Mouse (Mus musculus): ENCODE results near the gene Psmb3. TPM values are rescaled to one million over a fixed set of nuclear protein-coding genes. Genes with fewer than 3 reads are reported as not detected.

The Psmb3 gene
- total RNA-seq, 2 experiments from 2014 or later, result 141 to 159 TPM

DNA sequence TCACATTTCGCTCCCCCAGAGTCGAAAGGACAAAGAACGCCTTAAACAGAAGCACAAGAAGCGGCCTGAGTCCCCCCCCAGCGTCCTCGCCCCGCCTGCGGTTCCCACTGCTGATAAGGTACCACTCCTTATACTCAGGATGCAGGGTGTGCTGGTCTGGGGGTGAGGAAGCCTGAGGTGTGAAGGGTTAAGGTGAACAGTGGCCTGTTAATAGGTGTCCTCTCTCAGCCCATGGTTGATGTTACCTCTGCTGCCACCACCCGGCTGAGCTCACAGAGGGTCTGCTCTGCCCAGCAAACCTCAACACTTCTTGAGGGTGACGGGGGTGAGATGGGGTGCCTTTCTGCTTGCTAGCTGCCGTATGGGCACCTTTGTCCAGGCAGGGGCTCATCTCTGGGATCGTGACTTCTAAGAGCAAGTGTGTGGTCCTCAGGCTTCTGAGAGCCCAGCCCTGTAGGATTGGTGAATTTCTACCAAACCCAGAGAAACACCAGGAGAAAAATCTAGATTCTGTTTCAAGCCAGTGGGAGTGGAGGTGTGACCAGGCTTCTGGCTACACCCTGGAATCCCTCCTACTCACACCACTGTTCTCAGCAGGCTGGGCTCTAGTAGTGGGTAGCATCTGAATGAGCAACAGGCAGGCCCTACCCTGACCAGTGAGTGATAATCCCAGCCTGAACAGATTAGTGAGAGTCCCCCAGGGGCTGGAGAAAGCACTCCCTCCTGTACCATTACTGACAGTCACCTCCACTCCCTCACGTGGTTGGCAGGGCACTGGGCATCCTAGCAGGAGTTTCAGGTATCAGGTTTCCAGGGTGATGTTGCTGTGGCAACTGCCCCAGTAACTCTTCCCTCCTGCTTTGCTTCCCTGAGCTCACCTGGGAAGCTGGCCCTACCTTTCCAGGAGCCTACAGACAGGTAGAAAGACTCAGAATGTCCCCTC, 32.7 kb upstream of the Psmb3 start:
- peak overlapping the region; percentile 84 for H3K27ac ChIP-seq
- DNase-seq, result peak; percentile 67
- intact Hi-C loops (cut with DNase I), result no loop called here
- TF ChIP-seq CTCF (IDR thresholded peaks at IDR 0.05), result peak; percentile 16
- H3K4me3 ChIP-seq, result peak overlapping the region; percentile 51

DNA sequence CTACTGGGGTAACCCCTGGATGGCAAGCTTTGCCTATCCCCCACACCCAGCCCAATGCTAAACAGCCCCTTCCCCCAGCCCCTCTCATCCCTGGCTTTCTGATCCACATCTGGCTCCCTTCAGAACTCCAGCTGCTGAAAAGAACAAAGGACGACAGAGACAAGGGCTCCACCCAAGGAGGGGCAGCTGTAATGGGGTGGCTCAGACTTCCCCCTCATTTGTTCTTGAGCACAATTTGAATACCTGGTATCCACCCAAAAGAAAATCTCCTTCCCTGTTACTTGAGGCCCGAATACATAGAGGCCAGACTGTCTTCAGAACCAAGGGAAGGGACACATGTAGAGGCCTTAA, 32.0 kb upstream of the Psmb3 start:
- Histone ChIP-seq H3K27ac (peak overlapping the region; percentile 84; the same call in 1 of the 2 replicates), H3K4me3 (no peak overlapping the region)
- no peak for TF ChIP-seq CTCF (IDR thresholded peaks at IDR 0.05)
- intact Hi-C loops (cut with DNase I), result no loop called here
- DNase-seq, result no peak

DNA sequence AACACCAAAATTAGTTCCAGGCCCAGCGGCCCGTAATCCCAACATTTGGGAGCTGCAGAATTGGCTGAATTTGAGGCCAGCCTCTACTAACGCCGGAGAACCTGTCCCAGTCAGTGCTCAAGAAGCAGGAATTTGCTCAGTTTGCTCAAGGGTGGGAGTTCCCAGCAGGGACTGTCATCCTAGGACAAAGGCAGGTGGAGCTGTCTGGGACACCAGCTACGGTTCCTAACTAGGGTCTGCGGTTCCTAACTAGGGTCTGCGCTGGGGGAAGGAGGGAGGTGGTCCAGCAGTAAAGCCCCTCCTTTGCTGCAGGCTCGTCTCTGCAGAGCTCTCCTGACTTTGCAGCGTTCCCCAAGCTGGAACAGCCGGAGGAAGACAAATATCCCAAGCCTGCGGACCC, 30.1 kb upstream of the Psmb3 start:
- no peak for TF ChIP-seq CTCF (IDR thresholded peaks at IDR 0.05)
- H3K27ac ChIP-seq, result no peak overlapping the region
- intact Hi-C loops (cut with DNase I), result no loop called here
- DNase-seq, result no peak
- H3K4me3 ChIP-seq, result no peak overlapping the region

DNA sequence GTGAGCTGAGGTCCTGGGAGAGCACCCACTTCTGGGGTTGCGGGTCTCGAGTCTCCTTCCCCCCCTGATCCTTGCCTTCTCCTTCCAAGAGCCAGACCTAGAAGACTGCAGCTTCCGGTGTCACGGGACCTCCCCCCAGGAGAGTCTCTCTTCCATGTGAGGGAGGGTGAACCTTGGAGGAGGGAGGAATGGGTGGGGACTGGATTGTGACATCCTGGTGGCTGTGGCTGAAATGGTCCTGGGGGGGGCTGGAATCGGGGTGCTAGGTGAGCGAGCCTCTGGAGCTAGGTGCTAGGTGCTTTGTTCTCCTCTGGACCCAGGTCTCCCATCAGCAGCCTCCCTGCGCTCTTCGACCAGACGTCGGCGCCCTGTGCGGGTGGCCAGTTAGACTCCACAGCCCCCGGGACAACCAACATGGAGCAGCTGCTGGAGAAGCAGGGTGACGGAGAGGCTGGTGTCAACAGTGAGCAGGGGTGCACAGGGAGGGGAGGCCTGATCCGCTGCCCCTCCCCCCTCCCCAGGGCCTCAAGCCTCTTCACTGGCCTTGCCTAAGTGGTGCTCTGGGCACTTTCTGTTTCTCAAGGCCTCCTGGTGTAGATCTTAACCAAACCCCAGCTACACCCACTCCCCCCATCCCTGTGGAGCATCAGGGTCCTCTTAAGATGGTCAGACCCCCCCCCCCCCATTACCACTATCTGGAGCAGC, 27.0 kb upstream of the Psmb3 start:
- no peak overlapping the region for H3K27ac ChIP-seq
- DNase-seq, result no peak
- no peak for TF ChIP-seq CTCF (IDR thresholded peaks at IDR 0.05)
- intact Hi-C loops (cut with DNase I), result no loop called here
- H3K4me3 ChIP-seq, result no peak overlapping the region

- TF ChIP-seq CTCF (IDR thresholded peaks at IDR 0.05), result no peak
- intact Hi-C loops (cut with DNase I), result no loop called here
- no peak overlapping the region for H3K27ac ChIP-seq
- DNase-seq, result no peak
- H3K4me3 ChIP-seq, result no peak overlapping the region
These were observed 25.8 kb upstream of the Psmb3 start for GRCm38 (mm10) chr11:97677381-97677780.

DNA sequence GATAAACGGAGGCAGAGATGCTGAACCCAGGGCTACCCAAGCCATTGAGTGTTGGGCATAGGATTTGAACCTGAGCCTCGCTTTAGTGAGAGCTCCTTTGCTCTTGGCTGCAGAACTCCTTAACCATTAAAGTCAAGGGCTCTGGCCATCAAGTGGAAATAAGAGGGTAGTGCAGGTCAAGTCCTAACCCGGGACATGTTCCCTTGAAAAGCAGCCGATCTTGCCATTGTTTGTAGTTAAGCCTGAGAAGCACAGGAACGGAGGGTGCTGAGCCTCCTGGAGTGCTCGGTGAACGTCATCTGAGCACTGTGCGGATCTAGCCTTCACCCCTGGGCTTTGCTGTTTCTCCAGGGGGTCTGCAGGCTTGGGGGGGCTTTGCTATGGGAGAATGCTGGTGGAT, 25.4 kb upstream of the Psmb3 start:
- Histone ChIP-seq H3K27ac (no peak overlapping the region), H3K4me3 (no peak overlapping the region)
- intact Hi-C loops (cut with DNase I), result no loop called here
- no peak for TF ChIP-seq CTCF (IDR thresholded peaks at IDR 0.05)
- no peak for DNase-seq

- DNase-seq, result no peak
- Histone ChIP-seq H3K27ac (no peak overlapping the region), H3K4me3 (no peak overlapping the region)
- intact Hi-C loops (cut with DNase I), result no loop called here
- TF ChIP-seq CTCF (IDR thresholded peaks at IDR 0.05), result no peak
These were observed 24.9 kb upstream of the Psmb3 start for GRCm38 (mm10) chr11:97678301-97678700.

DNA sequence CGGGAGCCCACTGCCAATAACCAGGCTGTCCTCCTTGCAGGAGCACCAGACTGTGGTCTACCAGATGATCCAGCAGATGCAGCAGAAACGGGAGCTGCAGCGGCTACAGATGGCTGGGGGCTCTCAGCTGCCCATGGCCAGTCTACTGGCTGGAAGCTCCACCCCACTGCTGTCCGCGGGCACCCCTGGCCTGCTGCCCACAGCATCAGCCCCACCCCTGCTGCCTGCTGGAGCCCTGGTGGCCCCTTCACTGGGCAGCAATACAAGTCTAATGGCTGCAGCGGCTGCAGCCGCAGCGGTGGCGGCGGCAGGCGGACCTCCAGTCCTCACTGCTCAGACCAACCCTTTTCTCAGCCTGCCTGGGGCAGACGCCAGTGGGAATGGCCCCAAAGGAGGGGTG, 22.8 kb upstream of the Psmb3 start:
- peak; percentile 22 for DNase-seq
- Histone ChIP-seq H3K4me3 (no peak overlapping the region), H3K27ac (no peak overlapping the region)
- TF ChIP-seq CTCF (IDR thresholded peaks at IDR 0.05), result no peak
- intact Hi-C loops (cut with DNase I), result no loop called here

DNA sequence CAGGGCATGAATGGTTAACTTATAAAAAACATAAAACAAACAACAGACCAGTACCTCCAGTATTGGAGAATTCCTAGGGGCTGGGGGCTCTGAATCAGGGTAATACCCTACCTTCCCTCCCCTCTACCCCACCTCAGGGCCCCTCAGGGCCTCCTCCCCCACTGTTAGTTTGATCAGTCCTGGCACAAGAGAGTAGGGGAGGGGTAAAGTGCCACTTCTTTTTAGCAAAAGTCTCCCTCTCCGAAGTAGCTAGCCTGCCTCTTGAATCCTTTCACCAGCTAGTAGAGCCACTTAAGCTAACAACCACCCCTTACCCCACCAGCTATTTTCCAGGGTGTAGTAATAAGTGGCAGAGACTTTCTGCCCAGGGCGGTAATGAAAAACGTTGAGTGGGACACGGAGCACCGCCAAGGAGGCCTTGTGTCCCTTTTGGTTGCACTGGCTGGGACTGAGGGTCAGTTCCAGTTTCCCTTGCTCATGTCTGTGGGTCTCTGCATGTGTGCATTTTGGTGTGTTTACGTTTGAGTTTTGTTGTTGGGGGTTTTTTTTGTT, 20.6 kb upstream of the Psmb3 start:
- Histone ChIP-seq H3K27ac (no peak overlapping the region), H3K4me3 (no peak overlapping the region)
- TF ChIP-seq CTCF (IDR thresholded peaks at IDR 0.05), result no peak
- intact Hi-C loops (cut with DNase I), result no loop called here
- no peak for DNase-seq

DNA sequence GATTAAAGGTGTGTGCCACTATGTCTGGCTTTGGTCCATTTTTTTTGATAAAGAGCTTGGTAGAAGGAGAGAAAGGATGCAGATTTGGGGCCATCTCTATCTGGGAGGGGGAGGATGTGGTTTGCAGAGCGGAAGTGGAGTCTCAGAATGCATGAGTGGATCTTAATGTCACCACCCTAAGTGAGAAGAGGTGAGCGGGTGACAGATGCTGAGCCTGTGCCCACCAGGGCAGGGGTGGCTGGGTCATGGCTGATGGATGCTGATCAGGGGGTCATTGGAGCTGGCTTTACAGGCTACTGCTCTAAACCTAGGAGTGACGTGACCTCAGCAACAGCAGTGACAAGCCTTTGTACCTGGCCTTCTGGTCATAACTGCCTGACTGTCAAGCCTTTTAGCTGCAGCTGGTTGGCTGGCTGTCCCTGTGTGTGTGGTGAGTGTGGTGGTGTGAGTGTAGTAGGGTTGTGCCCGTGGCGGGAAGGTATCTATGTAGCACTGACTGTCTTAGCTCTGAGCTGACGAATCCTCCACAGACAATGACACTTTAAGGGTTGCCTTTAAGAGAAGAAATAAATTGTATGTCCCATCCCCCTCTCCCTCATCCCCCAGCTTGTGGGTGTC, 19.0 kb upstream of the Psmb3 start:
- peak; percentile 19 for DNase-seq
- intact Hi-C loops (cut with DNase I), result loop anchor here (2.0 kb wide), 1 partner anchor 19 kb away; no protein-coding TSS in a partner anchor
- Histone ChIP-seq H3K4me3 (no peak overlapping the region), H3K27ac (peak overlapping the region; percentile 91)
- TF ChIP-seq CTCF (IDR thresholded peaks at IDR 0.05), result no peak

- peak; percentile 67 for DNase-seq
- intact Hi-C loops (cut with DNase I), result loop anchor here (2.0 kb wide), 1 partner anchor 20 kb away; no protein-coding TSS in a partner anchor
- no peak for TF ChIP-seq CTCF (IDR thresholded peaks at IDR 0.05)
- Histone ChIP-seq H3K4me3 (peak overlapping the region; percentile 76), H3K27ac (peak overlapping the region; percentile 91)
These were observed 18.4 kb upstream of the Psmb3 start for GRCm38 (mm10) chr11:97684766-97685165.

DNA sequence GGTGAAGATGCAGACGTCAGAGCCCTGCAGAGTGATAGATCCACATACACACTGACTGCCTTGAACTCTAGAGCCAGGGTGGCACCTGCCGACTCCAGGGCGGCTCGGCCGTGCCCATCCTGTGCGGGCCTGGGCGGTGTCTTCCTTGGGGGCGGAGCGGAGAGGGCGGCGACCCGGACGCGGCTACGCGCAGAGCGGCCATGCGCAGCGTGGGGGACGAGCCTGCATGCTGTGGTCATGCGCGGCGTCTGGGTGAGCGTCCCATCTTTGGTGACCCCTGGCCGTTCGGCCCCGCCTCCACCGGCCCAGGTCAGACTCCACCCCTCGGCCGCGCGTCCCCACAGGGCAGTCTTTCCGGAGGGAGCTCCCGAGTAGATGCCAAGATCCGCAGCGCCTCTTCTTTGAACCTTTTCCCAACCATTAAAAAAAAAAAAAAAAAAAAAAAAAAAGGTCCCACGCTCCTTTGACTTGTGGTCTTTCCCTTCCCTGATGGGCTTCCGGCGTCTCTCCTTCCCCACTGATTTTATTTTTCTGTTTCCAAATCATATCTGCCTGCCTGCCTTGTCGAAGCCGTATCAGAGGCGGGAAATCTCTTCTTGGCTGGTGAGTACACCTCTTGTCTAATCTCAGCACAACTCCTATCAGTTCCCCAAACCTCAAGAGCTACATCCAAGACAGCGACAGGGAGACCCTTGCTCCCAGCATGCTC, 17.4 kb upstream of the Psmb3 start, which contains the start of gene Cisd3:
TSS of gene Cisd3 (plus strand) at position 214 of the 709 bp plus-strand sequence.
- peak; percentile 99 for DNase-seq
- H3K4me3 ChIP-seq, result peak within 1 kb of the TSS; percentile 76
- intact Hi-C loops (cut with DNase I), result loop anchor here (2.0 kb wide), 1 partner anchor 21 kb away; no protein-coding TSS in a partner anchor
- no peak for TF ChIP-seq CTCF (IDR thresholded peaks at IDR 0.05)
- H3K27ac ChIP-seq, result peak within 1 kb of the TSS; percentile 91

Measured in gastrocnemius, adult 2 months (tissue).